Comparison of ENCODE assay signal across 1 mouse cellular context in the genomic region with DNA sequence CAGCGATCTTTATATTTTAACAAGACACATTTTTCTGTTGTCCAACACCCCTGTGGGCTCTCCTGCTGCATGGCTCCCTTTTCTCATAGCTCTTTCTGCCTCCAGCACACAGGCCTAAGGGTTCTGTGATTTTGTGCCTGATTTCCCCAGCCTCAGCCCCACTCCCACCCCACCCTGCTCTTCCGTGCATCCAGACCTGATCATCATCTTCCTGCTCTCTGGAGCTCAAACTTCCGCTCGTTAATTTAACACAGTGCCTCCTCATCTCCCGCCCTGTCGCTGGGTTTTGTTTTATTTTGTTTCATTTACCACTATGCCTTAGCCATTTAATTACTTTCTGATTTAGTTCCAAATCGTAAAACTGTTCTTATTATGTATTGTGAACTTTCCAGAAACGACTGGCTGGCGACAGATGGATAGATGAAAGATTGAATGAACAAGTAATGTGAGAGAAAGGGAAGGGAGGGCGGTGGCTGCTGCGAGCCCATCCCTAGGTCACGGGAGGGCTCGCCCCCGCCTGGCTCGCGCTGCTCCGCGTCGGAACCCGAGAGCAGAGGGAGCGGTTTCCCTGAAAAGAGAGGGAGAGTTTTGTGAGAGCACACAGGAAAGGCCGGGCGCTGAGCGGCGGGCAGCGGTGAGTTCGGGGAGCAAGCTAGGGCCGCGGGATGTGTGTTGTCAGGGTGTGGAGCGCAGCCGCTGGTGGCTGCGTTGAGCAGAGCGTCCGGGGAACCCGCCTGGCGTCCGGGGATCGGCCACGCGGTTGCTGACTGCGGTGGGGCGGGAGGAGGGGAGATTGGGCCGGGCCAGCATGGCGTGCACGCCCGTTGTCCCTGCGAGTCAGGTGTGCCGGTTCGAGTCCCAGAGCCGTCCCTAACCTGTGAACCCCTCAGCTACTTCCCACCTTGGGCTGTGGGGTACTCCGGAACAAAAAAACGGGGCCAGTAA.
TF ChIP-seq lines count a peak whose summit lies in the region.

A gene (plus strand): TSS at position 276 of the 945 bp plus-strand sequence.

TF ChIP-seq in CH12.LX, 34 proteins besides CTCF, POLR2A, EP300 and RAD21 (continued from another document):
- TF ChIP-seq USF1 (IDR thresholded peaks at IDR 0.05; ENCODE audit: low read depth, low read length): no peak
- 0 out of 2 replicates have a peak, but pooled peaks have one; percentile 45 for TF ChIP-seq POLR2AphosphoS2 (IDR thresholded peaks at IDR 0.05; ENCODE audit: low read depth, low read length)
- no peak for TF ChIP-seq SMC3 (IDR thresholded peaks at IDR 0.05; ENCODE audit: low read depth, low read length)
- TF ChIP-seq CHD2 (IDR thresholded peaks at IDR 0.05; ENCODE audit: low read length): no peak
- no peak for TF ChIP-seq CHD1 (IDR thresholded peaks at IDR 0.05; ENCODE audit: low read depth, low read length)
- TF ChIP-seq ZKSCAN1 (IDR thresholded peaks at IDR 0.05; ENCODE audit: borderline replicate concordance, low read depth, low read length): no peak
- TF ChIP-seq MXI1 (IDR thresholded peaks at IDR 0.05; ENCODE audit: low read depth, low read length): peak; percentile 70
- no peak for TF ChIP-seq JUN (IDR thresholded peaks at IDR 0.05; ENCODE audit: insufficient read depth, low read depth, low read length)
- peak; percentile 56 for TF ChIP-seq MEF2A (IDR thresholded peaks at IDR 0.05; ENCODE audit: borderline replicate concordance, low read depth, low read length)
- no peak for TF ChIP-seq USF2 (conservative IDR thresholded peaks at IDR 0.05; ENCODE audit: low read depth, low read length)
- TF ChIP-seq IRF4 (IDR thresholded peaks at IDR 0.05; ENCODE audit: low read depth, low read length): 0 out of 2 replicates have a peak, but pooled peaks have one; percentile 21
- no peak for TF ChIP-seq PAX5 (IDR thresholded peaks at IDR 0.05; ENCODE audit: low read length)
- peak; percentile 97 for TF ChIP-seq TCF12 (IDR thresholded peaks at IDR 0.05; ENCODE audit: low read depth, low read length)
- no peak; the same call in 1 of the 2 replicates for TF ChIP-seq NELFE (IDR thresholded peaks at IDR 0.05; ENCODE audit: low read depth, low read length)
- TF ChIP-seq GABPA (IDR thresholded peaks at IDR 0.05; ENCODE audit: insufficient replicate concordance, low read depth, low read length): no peak
- peak; percentile 92 for TF ChIP-seq MAZ (IDR thresholded peaks at IDR 0.05; ENCODE audit: low read depth, low read length)
- peak; percentile 60 for TF ChIP-seq ELF1 (IDR thresholded peaks at IDR 0.05; ENCODE audit: low read depth, low read length)
- no peak for TF ChIP-seq E2F4 (IDR thresholded peaks at IDR 0.05; ENCODE audit: insufficient replicate concordance, low read depth, low read length)
